Mouse (Mus musculus): ENCODE results near the gene Efl1. TPM values are rescaled to one million over a fixed set of nuclear protein-coding genes. Genes with fewer than 3 reads are reported as not detected.

Efl1 gene
- polyA plus RNA-seq, 1 experiment from 2014 or later: 27.0 TPM

DNA sequence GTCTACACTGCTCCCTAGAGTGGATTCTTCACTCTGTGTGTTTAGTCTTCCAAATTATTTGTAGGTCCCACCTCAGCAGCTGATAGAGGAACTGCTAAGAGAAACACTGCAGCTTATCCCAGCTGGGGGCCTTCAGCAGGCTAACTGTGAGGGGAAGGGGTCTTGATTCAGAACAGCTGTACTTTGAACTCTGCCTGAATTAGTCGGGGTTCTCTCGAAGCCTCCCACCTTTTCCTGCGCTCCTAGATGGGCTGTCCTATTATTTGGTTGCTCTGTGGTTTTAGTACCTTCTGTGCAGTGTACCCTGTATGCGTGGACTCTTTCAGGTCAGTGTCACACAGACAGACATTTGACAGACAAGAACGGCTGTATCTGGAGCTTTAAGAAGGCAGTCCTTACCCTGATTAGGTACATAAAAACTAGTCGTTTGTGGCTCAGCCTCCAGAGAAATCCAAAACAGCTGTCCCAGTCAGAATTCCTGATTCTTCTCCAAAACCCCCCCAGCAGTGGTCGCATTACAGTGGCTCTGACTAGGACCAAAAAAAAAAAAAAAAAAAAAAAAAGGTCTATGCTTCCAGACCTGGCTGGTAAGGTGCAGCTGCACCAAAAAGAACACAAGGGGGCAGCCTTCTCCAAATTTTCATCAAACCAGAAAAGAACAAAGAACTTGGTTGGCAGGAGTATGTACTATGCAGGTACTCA is 66.9 kb downstream of the Efl1 start:
- WGBS: 30% methylated on average over 7 of the region's 7 CpGs
- H3K27ac ChIP-seq (ENCODE audit: low read depth, low read length): peak overlapping the region; percentile 42; the same call in 1 of the 2 replicates

DNA sequence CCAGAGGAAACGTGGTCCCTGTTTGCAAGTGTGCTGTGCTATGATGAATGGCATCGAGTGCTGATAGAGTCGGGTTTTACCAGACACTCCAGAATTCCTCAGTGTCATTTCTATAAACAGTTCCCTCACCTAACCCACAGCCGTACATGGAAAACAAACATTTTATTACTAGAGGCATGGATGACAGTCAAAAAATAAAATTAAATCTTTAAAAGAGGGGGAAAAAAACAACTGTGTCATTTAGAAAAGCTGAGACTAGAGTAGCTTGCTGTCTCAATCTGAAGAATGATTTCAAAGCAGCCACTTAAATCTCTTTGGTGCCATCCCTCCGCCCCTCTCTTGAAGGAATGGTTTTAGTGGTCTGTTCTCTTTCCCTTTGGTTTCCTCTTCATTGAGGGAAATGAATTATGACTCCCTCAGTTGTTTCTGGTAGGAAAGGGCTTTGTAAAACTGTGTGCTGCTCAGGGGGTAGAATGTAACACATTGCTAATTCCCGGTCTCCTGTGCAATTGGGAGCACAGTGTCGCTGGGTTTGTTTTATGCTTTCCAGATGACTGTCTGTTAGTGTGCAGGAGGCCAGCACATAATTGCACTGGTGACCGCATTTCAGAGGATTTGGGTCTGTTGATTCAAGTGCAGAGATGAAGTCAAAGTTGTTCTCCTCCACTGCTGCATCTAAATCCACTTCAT is 67.6 kb downstream of the Efl1 start:
- H3K4me3 ChIP-seq (ENCODE audit: low read length): no peak overlapping the region
- H3K36me3 ChIP-seq (ENCODE audit: control insufficient read depth, insufficient read depth, low read length): 0 out of 2 replicates have a peak, but pooled peaks cover 2% of the 10 kb centered on the region
- H3K9me3 ChIP-seq (ENCODE audit: control insufficient read depth, low read length): no peaks in the 10 kb centered on the region
- peak overlapping the region; percentile 42; the same call in 1 of the 2 replicates for H3K27ac ChIP-seq (ENCODE audit: low read depth, low read length)
- H3K27me3 ChIP-seq (ENCODE audit: control insufficient read depth, insufficient read depth, low read length): no peaks in the 10 kb centered on the region
- H3K9ac ChIP-seq (ENCODE audit: low read depth, low read length): no peak overlapping the region
- H3K4me2 ChIP-seq (replicated peaks; ENCODE audit: low read depth, low read length): no peak overlapping the region
- WGBS: 33% methylated on average over 8 of the region's 8 CpGs
- peak; percentile 20; the same call in 1 of the 2 replicates for ATAC-seq (ENCODE audit: low FRiP score, low TSS enrichment)
- H3K4me1 ChIP-seq (ENCODE audit: control insufficient read depth, insufficient read depth, low read length): peaks cover 22% of the 10 kb centered on the region; the same call in 1 of the 2 replicates

More for the DNA sequence above, 66.9 kb downstream of the Efl1 start:
- Histone ChIP-seq H3K9me3 (ENCODE audit: control insufficient read depth, low read length) (no peaks in the 10 kb centered on the region), H3K9ac (ENCODE audit: low read depth, low read length) (no peak overlapping the region; the same call in 1 of the 2 replicates), H3K27me3 (ENCODE audit: control insufficient read depth, insufficient read depth, low read length) (no peaks in the 10 kb centered on the region), H3K4me2 (replicated peaks; ENCODE audit: low read depth, low read length) (no peak overlapping the region), H3K4me1 (ENCODE audit: control insufficient read depth, insufficient read depth, low read length) (peaks cover 15% of the 10 kb centered on the region; the same call in 1 of the 2 replicates), H3K4me3 (ENCODE audit: low read length) (no peak overlapping the region), H3K36me3 (ENCODE audit: control insufficient read depth, insufficient read depth, low read length) (0 out of 2 replicates have a peak, but pooled peaks cover 2% of the 10 kb centered on the region)
- peak; percentile 81 for ATAC-seq (ENCODE audit: low FRiP score, low TSS enrichment)

DNA sequence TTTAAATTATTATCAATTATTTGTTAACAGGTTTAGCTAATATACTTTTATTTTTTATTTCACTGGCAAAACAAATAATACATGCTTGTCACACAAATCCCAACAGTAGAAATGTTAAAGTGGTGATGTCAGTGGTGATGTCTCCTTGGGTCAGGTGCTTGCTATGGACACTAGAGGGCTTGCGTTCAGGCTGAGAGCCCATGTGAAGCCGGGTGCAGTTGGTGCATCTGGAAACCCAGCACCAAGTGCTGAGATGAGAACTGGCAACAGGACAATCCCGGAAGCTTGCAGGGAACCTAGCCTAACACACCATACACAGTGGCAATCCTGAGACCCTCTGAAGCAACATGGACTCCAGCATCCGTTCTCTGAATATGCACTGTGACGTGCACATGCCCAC is 70.9 kb downstream of the Efl1 start:
- Histone ChIP-seq H3K27me3 (ENCODE audit: control insufficient read depth, insufficient read depth, low read length) (no peaks in the 10 kb centered on the region), H3K4me2 (replicated peaks; ENCODE audit: low read depth, low read length) (no peak overlapping the region), H3K9me3 (ENCODE audit: control insufficient read depth, low read length) (no peaks in the 10 kb centered on the region), H3K9ac (ENCODE audit: low read depth, low read length) (no peak overlapping the region), H3K4me3 (ENCODE audit: low read length) (no peak overlapping the region), H3K36me3 (ENCODE audit: control insufficient read depth, insufficient read depth, low read length) (no peaks in the 10 kb centered on the region), H3K4me1 (ENCODE audit: control insufficient read depth, insufficient read depth, low read length) (peaks cover 23% of the 10 kb centered on the region; the same call in 1 of the 2 replicates), H3K27ac (ENCODE audit: low read depth, low read length) (no peak overlapping the region)
- no peak for ATAC-seq (ENCODE audit: low FRiP score, low TSS enrichment)
- 72% methylated on average over 5 of the region's 5 CpGs for WGBS

DNA sequence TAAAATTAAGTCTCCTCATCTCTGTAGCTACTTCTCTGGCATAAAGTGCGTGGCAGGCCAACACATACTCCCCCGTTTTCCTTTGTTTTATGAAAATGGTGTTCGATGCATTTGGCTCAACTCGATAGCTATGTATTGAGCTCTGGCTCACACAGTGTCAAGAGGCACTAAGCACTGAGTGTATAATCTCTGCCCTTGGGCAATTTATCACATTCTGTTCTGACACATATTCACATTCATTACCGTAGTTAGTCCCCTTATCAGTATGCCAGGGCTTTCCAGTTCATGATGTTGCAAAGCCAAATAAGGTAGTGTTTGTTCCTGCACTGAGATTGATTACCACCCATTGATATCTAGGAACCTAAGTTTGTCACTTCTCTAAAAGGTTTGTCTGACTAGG is 71.3 kb downstream of the Efl1 start:
- H3K4me2 ChIP-seq (replicated peaks; ENCODE audit: low read depth, low read length): no peak overlapping the region
- H3K27me3 ChIP-seq (ENCODE audit: control insufficient read depth, insufficient read depth, low read length): no peaks in the 10 kb centered on the region
- no peak for ATAC-seq (ENCODE audit: low FRiP score, low TSS enrichment)
- no peaks in the 10 kb centered on the region for H3K9me3 ChIP-seq (ENCODE audit: control insufficient read depth, low read length)
- H3K27ac ChIP-seq (ENCODE audit: low read depth, low read length): no peak overlapping the region
- no peaks in the 10 kb centered on the region for H3K36me3 ChIP-seq (ENCODE audit: control insufficient read depth, insufficient read depth, low read length)
- H3K4me3 ChIP-seq (ENCODE audit: low read length): no peak overlapping the region
- 60% methylated on average over 5 of the region's 5 CpGs for WGBS
- H3K4me1 ChIP-seq (ENCODE audit: control insufficient read depth, insufficient read depth, low read length): peaks cover 21% of the 10 kb centered on the region; the same call in 1 of the 2 replicates
- H3K9ac ChIP-seq (ENCODE audit: low read depth, low read length): no peak overlapping the region

DNA sequence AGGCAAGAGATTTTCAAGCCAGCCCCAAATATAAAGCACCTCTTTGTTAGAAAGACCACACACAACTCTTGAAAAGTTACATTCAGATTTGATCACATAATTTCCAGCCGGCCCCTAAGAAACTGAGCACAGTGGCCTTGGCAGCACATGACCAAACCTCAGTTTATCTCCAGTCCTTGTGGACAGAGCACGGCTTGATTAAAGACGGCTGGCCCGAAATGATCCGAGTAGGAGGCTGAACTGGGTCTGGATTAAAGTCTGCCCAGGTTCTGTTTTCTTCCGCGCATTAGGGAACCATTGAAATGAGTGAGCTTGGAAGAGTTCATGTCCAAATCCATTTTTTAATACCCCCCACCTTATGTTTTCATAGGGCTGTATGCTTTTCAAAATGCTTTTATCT is 72.1 kb downstream of the Efl1 start:
- H3K27me3 ChIP-seq (ENCODE audit: control insufficient read depth, insufficient read depth, low read length): no peaks in the 10 kb centered on the region
- ATAC-seq (ENCODE audit: low FRiP score, low TSS enrichment): no peak
- no peaks in the 10 kb centered on the region for H3K36me3 ChIP-seq (ENCODE audit: control insufficient read depth, insufficient read depth, low read length)
- peaks cover 15% of the 10 kb centered on the region; the same call in 1 of the 2 replicates for H3K4me1 ChIP-seq (ENCODE audit: control insufficient read depth, insufficient read depth, low read length)
- no peak overlapping the region for H3K27ac ChIP-seq (ENCODE audit: low read depth, low read length)
- no peak overlapping the region for H3K4me2 ChIP-seq (replicated peaks; ENCODE audit: low read depth, low read length)
- H3K9me3 ChIP-seq (ENCODE audit: control insufficient read depth, low read length): no peaks in the 10 kb centered on the region
- H3K9ac ChIP-seq (ENCODE audit: low read depth, low read length): no peak overlapping the region
- 76% methylated on average over 7 of the region's 7 CpGs for WGBS
- no peak overlapping the region for H3K4me3 ChIP-seq (ENCODE audit: low read length)

DNA sequence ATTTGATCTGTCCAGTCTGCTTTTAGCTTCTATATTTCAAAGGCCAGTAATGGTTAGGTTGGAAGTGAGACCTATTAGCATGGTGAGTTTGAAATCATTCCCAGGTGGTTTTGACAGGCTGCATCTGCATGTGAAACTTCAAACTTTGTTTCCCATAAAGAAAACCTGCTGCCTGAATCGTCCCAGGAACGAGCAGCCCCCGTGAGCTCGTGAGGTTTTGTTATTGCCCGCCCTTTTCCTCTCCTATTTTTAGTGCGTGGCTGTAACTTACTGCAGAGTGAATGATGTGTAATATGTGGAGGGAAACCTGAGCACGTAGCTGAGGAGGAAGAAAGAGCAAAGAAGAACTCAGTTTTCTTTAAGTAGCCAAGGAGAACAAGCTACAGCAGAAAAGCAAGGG is 72.5 kb downstream of the Efl1 start:
- no peak overlapping the region for H3K4me2 ChIP-seq (replicated peaks; ENCODE audit: low read depth, low read length)
- no peaks in the 10 kb centered on the region for H3K9me3 ChIP-seq (ENCODE audit: control insufficient read depth, low read length)
- no peak overlapping the region for H3K4me3 ChIP-seq (ENCODE audit: low read length)
- no peaks in the 10 kb centered on the region for H3K36me3 ChIP-seq (ENCODE audit: control insufficient read depth, insufficient read depth, low read length)
- WGBS: 15% methylated on average over 7 of the region's 7 CpGs
- H3K27ac ChIP-seq (ENCODE audit: low read depth, low read length): no peak overlapping the region
- no peak for ATAC-seq (ENCODE audit: low FRiP score, low TSS enrichment)
- no peaks in the 10 kb centered on the region for H3K27me3 ChIP-seq (ENCODE audit: control insufficient read depth, insufficient read depth, low read length)
- H3K4me1 ChIP-seq (ENCODE audit: control insufficient read depth, insufficient read depth, low read length): peaks cover 14% of the 10 kb centered on the region; the same call in 1 of the 2 replicates
- H3K9ac ChIP-seq (ENCODE audit: low read depth, low read length): no peak overlapping the region

DNA sequence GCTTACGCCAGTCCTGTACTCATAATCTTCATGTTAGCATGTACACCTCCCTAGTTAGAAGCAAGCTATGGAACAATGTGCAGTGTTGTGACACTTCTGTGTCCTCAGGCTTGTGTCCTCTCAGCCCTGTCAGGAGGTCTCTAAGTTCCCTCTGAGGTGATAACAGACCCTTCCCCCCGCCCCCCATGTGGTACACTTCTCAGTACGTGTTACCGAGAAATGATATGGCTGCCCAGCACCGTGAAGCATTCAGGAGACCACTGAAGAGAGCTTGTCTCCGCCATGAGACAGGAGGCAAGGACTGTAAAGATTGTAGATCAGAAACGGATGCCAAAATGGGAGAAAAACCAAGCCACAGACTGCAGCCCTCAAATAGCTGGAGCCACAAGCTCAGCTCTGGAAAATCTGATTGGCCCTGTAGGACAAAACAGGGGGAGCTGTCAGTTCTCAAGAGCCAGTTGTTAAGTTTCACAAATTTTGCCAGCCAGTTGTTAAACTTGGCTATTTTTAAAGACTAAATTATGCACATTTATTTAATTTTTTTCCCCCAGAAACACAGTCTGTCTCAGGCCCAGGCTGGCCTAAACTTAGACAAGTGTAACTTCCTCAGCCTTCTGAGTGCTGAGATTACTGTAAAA is 74.2 kb downstream of the Efl1 start:
- Histone ChIP-seq H3K4me2 (replicated peaks; ENCODE audit: low read depth, low read length) (no peak overlapping the region), H3K4me1 (ENCODE audit: control insufficient read depth, insufficient read depth, low read length) (peaks cover 12% of the 10 kb centered on the region; the same call in 1 of the 2 replicates), H3K36me3 (ENCODE audit: control insufficient read depth, insufficient read depth, low read length) (no peaks in the 10 kb centered on the region), H3K27me3 (ENCODE audit: control insufficient read depth, insufficient read depth, low read length) (no peaks in the 10 kb centered on the region), H3K27ac (ENCODE audit: low read depth, low read length) (no peak overlapping the region), H3K9ac (ENCODE audit: low read depth, low read length) (no peak overlapping the region), H3K4me3 (ENCODE audit: low read length) (no peak overlapping the region), H3K9me3 (ENCODE audit: control insufficient read depth, low read length) (no peaks in the 10 kb centered on the region)
- no peak for ATAC-seq (ENCODE audit: low FRiP score, low TSS enrichment)
- 80% methylated on average over 7 of the region's 7 CpGs for WGBS

DNA sequence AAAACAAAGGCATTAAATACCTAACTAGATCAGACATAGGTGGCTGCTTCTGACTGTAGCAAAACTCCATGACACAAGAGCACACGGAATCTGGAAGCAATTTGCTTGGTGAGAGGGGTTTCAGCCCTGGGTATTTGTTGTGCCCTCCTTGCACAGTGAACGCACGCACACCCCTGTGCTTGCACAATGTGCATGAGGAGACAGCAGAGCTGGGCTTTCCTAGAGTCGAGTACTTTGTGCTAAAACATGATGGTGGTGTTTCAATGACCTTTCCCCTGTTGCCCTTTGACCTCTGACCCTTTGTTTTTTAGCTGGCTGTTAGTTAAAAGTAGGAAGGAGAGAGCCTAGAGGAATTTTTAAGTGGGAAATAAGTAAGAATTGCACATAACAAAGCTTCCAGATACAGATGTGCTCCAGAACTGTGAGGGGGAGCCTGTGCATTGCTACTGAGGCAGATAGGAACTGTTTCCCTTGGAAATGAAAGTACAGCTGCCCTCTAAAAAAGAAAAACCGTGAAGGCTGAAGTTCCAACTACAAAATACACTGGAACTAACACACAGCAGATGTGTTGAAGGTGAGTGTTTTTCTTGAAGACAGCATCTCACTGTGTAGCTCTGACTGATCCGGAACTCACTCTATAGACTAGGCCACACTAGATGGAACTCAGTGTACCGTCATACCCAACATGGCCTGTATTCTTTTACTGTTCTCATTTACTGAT is 74.9 kb downstream of the Efl1 start:
- no peak for ATAC-seq (ENCODE audit: low FRiP score, low TSS enrichment)
- H3K27me3 ChIP-seq (ENCODE audit: control insufficient read depth, insufficient read depth, low read length): no peaks in the 10 kb centered on the region
- H3K27ac ChIP-seq (ENCODE audit: low read depth, low read length): no peak overlapping the region
- H3K36me3 ChIP-seq (ENCODE audit: control insufficient read depth, insufficient read depth, low read length): no peaks in the 10 kb centered on the region
- H3K4me1 ChIP-seq (ENCODE audit: control insufficient read depth, insufficient read depth, low read length): peaks cover 12% of the 10 kb centered on the region; the same call in 1 of the 2 replicates
- no peaks in the 10 kb centered on the region for H3K9me3 ChIP-seq (ENCODE audit: control insufficient read depth, low read length)
- 73% methylated on average over 7 of the region's 7 CpGs for WGBS
- H3K4me3 ChIP-seq (ENCODE audit: low read length): no peak overlapping the region
- H3K9ac ChIP-seq (ENCODE audit: low read depth, low read length): no peak overlapping the region
- H3K4me2 ChIP-seq (replicated peaks; ENCODE audit: low read depth, low read length): no peak overlapping the region

Data from kidney, embryonic 14.5 days (tissue).